29 mouse cellular contexts compared by ENCODE assay signal in the genomic region with DNA sequence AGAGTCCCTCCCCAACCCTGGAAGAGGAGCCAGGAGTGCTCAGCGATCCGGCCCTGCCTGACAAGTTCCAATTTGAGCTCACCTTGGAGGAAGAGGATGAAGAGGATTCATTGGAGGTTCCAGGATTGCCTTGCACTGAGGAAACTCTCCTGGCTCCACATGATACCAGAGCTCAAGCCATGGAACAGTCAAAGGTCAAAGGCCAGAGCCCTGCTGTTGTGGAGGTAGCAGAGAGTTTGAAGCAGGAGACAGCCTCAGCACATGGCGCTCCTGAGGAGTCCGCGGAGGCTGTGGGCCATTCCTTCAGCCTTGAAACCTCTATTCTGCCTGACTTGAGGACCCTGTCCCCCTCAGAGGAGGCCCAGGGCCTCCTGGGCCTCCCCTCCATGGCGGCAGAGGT. TPM values are rescaled to one million over a fixed set of nuclear protein-coding genes. Genes with fewer than 3 reads are reported as not detected.
DNase-seq lines count a peak whose midpoint lies in the region; ATAC-seq and TF ChIP-seq lines count a peak whose summit lies in the region.
"Had no signal": no experiment of that assay in that cellular context is flagged by ENCODE, and none has a peak within 500 bp of the region (broad histone marks: within the 10 kb centered on the region; RNA-seq: fewer than 3 reads in every experiment).

No protein-coding gene starts in this region.

- H3K9ac ChIP-seq in intestine, embryonic 15.5 days: no peak overlapping the region
- H3K9ac ChIP-seq in intestine, postnatal 0 days (ENCODE audit: low read depth, low read length): no peak overlapping the region
- H3K9ac ChIP-seq in liver, embryonic 16.5 days (ENCODE audit: low read depth, low read length): no peak overlapping the region
- H3K9ac ChIP-seq in liver, embryonic 11.5 days (ENCODE audit: low read depth, low read length): no peak overlapping the region
- peak overlapping the region; percentile 38; the same call in 1 of the 2 replicates for H3K9ac ChIP-seq in intestine, embryonic 16.5 days (ENCODE audit: low read depth, low read length)
- no peak overlapping the region for H3K9ac ChIP-seq in stomach, postnatal 0 days (ENCODE audit: low read length)
- H3K9ac ChIP-seq: forebrain, embryonic 12.5 days; heart, embryonic 13.5 days; hindbrain, embryonic 15.5 days; liver, embryonic 14.5 days; lung, embryonic 15.5 days had no signal

- H3K4me3 ChIP-seq in intestine, embryonic 15.5 days (replicated peaks): no peak overlapping the region
- H3K4me3 ChIP-seq in intestine, postnatal 0 days (ENCODE audit: low read depth, low read length): no peak overlapping the region
- no peak overlapping the region for H3K4me3 ChIP-seq in liver, embryonic 16.5 days (ENCODE audit: low read depth, low read length)
- no peak overlapping the region for H3K4me3 ChIP-seq in liver, embryonic 11.5 days (ENCODE audit: low read depth, low read length)
- no peak overlapping the region for H3K4me3 ChIP-seq in intestine, embryonic 16.5 days (ENCODE audit: low read length)
- H3K4me3 ChIP-seq in stomach, postnatal 0 days (ENCODE audit: low read depth, low read length): no peak overlapping the region
- H3K4me3 ChIP-seq: erythroblast, embryonic 14.5 days; forebrain, embryonic 12.5 days; heart, embryonic 13.5 days; hindbrain, embryonic 10.5 days; hindbrain, embryonic 15.5 days; layer of hippocampus, adult 2 months; lung, embryonic 15.5 days; midbrain, embryonic 10.5 days had no signal

- H3K4me1 ChIP-seq in intestine, embryonic 15.5 days (replicated peaks): 0 out of 2 replicates have a peak, but pooled peaks cover 2% of the 10 kb centered on the region
- H3K4me1 ChIP-seq in intestine, postnatal 0 days (replicated peaks; ENCODE audit: control insufficient read depth, insufficient read depth, low read length): no peaks in the 10 kb centered on the region; the same call in 1 of the 2 replicates
- H3K4me1 ChIP-seq in liver, embryonic 16.5 days (ENCODE audit: control insufficient read depth, low read depth, low read length): no peaks in the 10 kb centered on the region
- H3K4me1 ChIP-seq in liver, embryonic 11.5 days (replicated peaks; ENCODE audit: control insufficient read depth, insufficient read depth, low read length): no peaks in the 10 kb centered on the region
- 0 out of 2 replicates have a peak, but pooled peaks cover 4% of the 10 kb centered on the region for H3K4me1 ChIP-seq in intestine, embryonic 16.5 days (ENCODE audit: control insufficient read depth, insufficient read depth, low read length)
- no peaks in the 10 kb centered on the region for H3K4me1 ChIP-seq in stomach, postnatal 0 days (replicated peaks; ENCODE audit: control insufficient read depth, insufficient read depth)
- H3K4me1 ChIP-seq: forebrain, embryonic 12.5 days; heart, embryonic 13.5 days; hindbrain, embryonic 15.5 days; lung, embryonic 15.5 days had no signal

- no peaks in the 10 kb centered on the region for H3K27me3 ChIP-seq in intestine, embryonic 15.5 days (replicated peaks)
- no peaks in the 10 kb centered on the region for H3K27me3 ChIP-seq in intestine, postnatal 0 days (replicated peaks; ENCODE audit: control insufficient read depth, insufficient read depth, low read length)
- no peaks in the 10 kb centered on the region for H3K27me3 ChIP-seq in liver, embryonic 16.5 days (ENCODE audit: control insufficient read depth, insufficient read depth, low read depth, low read length)
- no peaks in the 10 kb centered on the region for H3K27me3 ChIP-seq in liver, embryonic 11.5 days (replicated peaks; ENCODE audit: control insufficient read depth, insufficient read depth, low read length)
- H3K27me3 ChIP-seq in intestine, embryonic 16.5 days (replicated peaks; ENCODE audit: control insufficient read depth, insufficient read depth, low read length): no peaks in the 10 kb centered on the region
- no peaks in the 10 kb centered on the region for H3K27me3 ChIP-seq in stomach, postnatal 0 days (ENCODE audit: control insufficient read depth, insufficient read depth, low read length)
- H3K27me3 ChIP-seq: forebrain, embryonic 12.5 days; heart, embryonic 13.5 days; hindbrain, embryonic 15.5 days; lung, embryonic 15.5 days had no signal

- no peak for DNase-seq in liver, embryonic 11.5 days (ENCODE audit: low spot score)
- DNase-seq in stomach, postnatal 0 days (ENCODE audit: low spot score): no peak
- DNase-seq in left cerebral cortex, adult 18-20 months (ENCODE audit: low spot score in 2 of 2): no peak
- DNase-seq: adrenal gland, adult 2 months; adrenal gland, postnatal 36 days; cerebellum, adult 18-20 months; cerebellum, postnatal 10 days; gastrocnemius, postnatal 10 days; heart, postnatal 10 days; right cerebral cortex, adult 18-20 months; right cerebral cortex, postnatal 4 days; thymus, adult 2 months; thymus, postnatal 4 days had no signal

- H3K4me2 ChIP-seq in intestine, embryonic 15.5 days (replicated peaks): no peak overlapping the region
- H3K4me2 ChIP-seq in intestine, postnatal 0 days (replicated peaks; ENCODE audit: low read depth): no peak overlapping the region
- H3K4me2 ChIP-seq in liver, embryonic 16.5 days (ENCODE audit: low read depth, low read length): no peak overlapping the region
- no peak overlapping the region for H3K4me2 ChIP-seq in liver, embryonic 11.5 days
- no peak overlapping the region for H3K4me2 ChIP-seq in intestine, embryonic 16.5 days (ENCODE audit: low read depth, low read length)
- no peak overlapping the region for H3K4me2 ChIP-seq in stomach, postnatal 0 days (replicated peaks; ENCODE audit: low read depth)
- H3K4me2 ChIP-seq: forebrain, embryonic 12.5 days; heart, embryonic 13.5 days; hindbrain, embryonic 15.5 days; lung, embryonic 15.5 days had no signal

- no peak for TF ChIP-seq CTCF in intestine, postnatal 0 days (IDR thresholded peaks at IDR 0.05; ENCODE audit: low read depth)
- TF ChIP-seq CTCF in stomach, postnatal 0 days (IDR thresholded peaks at IDR 0.05; ENCODE audit: low read depth): no peak

- H3K36me3 ChIP-seq in intestine, embryonic 15.5 days: no peaks in the 10 kb centered on the region
- H3K36me3 ChIP-seq in intestine, postnatal 0 days (ENCODE audit: control insufficient read depth, insufficient read depth): peaks cover 8% of the 10 kb centered on the region; the same call in 1 of the 2 replicates
- H3K36me3 ChIP-seq in liver, embryonic 16.5 days (ENCODE audit: control insufficient read depth, insufficient read depth): no peaks in the 10 kb centered on the region
- H3K36me3 ChIP-seq in liver, embryonic 11.5 days (ENCODE audit: control insufficient read depth, insufficient read depth, low read length): no peaks in the 10 kb centered on the region
- H3K36me3 ChIP-seq in intestine, embryonic 16.5 days (ENCODE audit: control insufficient read depth, insufficient read depth, low read length): no peaks in the 10 kb centered on the region
- H3K36me3 ChIP-seq in stomach, postnatal 0 days (ENCODE audit: control insufficient read depth, insufficient read depth, low read length): no peaks in the 10 kb centered on the region
- H3K36me3 ChIP-seq: hindbrain, embryonic 10.5 days; midbrain, embryonic 10.5 days had no signal

- H3K9me3 ChIP-seq in intestine, embryonic 15.5 days: no peaks in the 10 kb centered on the region
- no peaks in the 10 kb centered on the region for H3K9me3 ChIP-seq in intestine, postnatal 0 days (ENCODE audit: control insufficient read depth)
- no peaks in the 10 kb centered on the region for H3K9me3 ChIP-seq in liver, embryonic 16.5 days (replicated peaks; ENCODE audit: control insufficient read depth, low read length)
- no peaks in the 10 kb centered on the region for H3K9me3 ChIP-seq in liver, embryonic 11.5 days (ENCODE audit: control insufficient read depth, low read length)
- H3K9me3 ChIP-seq in intestine, embryonic 16.5 days (ENCODE audit: control insufficient read depth, low read length): no peaks in the 10 kb centered on the region
- H3K9me3 ChIP-seq in stomach, postnatal 0 days (ENCODE audit: control insufficient read depth, low read length): no peaks in the 10 kb centered on the region
- H3K9me3 ChIP-seq: forebrain, embryonic 12.5 days; heart, embryonic 13.5 days; hindbrain, embryonic 10.5 days; hindbrain, embryonic 15.5 days; lung, embryonic 15.5 days; midbrain, embryonic 10.5 days had no signal

- ATAC-seq in intestine, embryonic 15.5 days: peak; percentile 41
- no peak for ATAC-seq in intestine, postnatal 0 days
- peak; percentile 53; the same call in 1 of the 2 replicates for ATAC-seq in liver, embryonic 16.5 days (ENCODE audit: low read depth)
- ATAC-seq in liver, embryonic 11.5 days (replicated peaks; ENCODE audit: low FRiP score): no peak
- peak; percentile 40; the same call in 1 of the 2 replicates for ATAC-seq in intestine, embryonic 16.5 days
- ATAC-seq in stomach, postnatal 0 days (ENCODE audit: low FRiP score, low TSS enrichment): no peak
- ATAC-seq: activated CD4-positive, CD25-positive, alpha-beta regulatory T cell, adult 4 months; inflammation-experienced regulatory T-cells, adult 6 months; midbrain, embryonic 16.5 days had no signal

- WGBS in intestine, embryonic 15.5 days: 79% methylated on average over 6 of the region's 6 CpGs
- WGBS in intestine, postnatal 0 days: 74% methylated on average over 6 of the region's 6 CpGs
- 68% methylated on average over 6 of the region's 6 CpGs for WGBS in liver, embryonic 16.5 days (ENCODE audit: insufficient replicate concordance)
- 72% methylated on average over 6 of the region's 6 CpGs for WGBS in liver, embryonic 11.5 days
- WGBS in intestine, embryonic 16.5 days: 78% methylated on average over 6 of the region's 6 CpGs
- WGBS in stomach, postnatal 0 days: 88% methylated on average over 6 of the region's 6 CpGs

- TF ChIP-seq EP300 in stomach, postnatal 0 days (optimal IDR thresholded peaks at IDR 0.05): no peak

- H3K27ac ChIP-seq in intestine, embryonic 15.5 days: no peak overlapping the region
- H3K27ac ChIP-seq in intestine, postnatal 0 days (ENCODE audit: low read depth, low read length): no peak overlapping the region
- H3K27ac ChIP-seq in liver, embryonic 16.5 days (ENCODE audit: low read length): no peak overlapping the region
- H3K27ac ChIP-seq in liver, embryonic 11.5 days (ENCODE audit: low read depth, low read length): no peak overlapping the region
- no peak overlapping the region for H3K27ac ChIP-seq in intestine, embryonic 16.5 days (ENCODE audit: low read length)
- no peak overlapping the region for H3K27ac ChIP-seq in stomach, postnatal 0 days (replicated peaks)
- H3K27ac ChIP-seq: forebrain, embryonic 12.5 days; heart, embryonic 13.5 days; hindbrain, embryonic 10.5 days; hindbrain, embryonic 15.5 days; layer of hippocampus, adult 2 months; liver, embryonic 14.5 days; lung, embryonic 15.5 days; midbrain, embryonic 10.5 days had no signal

RNA-seq across cellular contexts. Expression of a gene that starts 28.3 kb away (rescaled TPM):
- polyA plus RNA-seq in intestine, embryonic 15.5 days (2015; fragmentation: Nextera tagmentation; extraction: Ambion mirVana): 55.8 and 59.8 TPM in 2 replicates
- polyA plus RNA-seq in intestine, postnatal 0 days (2015; fragmentation: Nextera tagmentation; extraction: Ambion mirVana): 38.3 and 42.4 TPM in 2 replicates
- polyA plus RNA-seq in liver, embryonic 16.5 days (2015; fragmentation: Nextera tagmentation; extraction: Ambion mirVana): 26.2 and 27.7 TPM in 2 replicates
- 43.8 and 45.1 TPM in 2 replicates for polyA plus RNA-seq in liver, embryonic 11.5 days (2014; fragmentation: Nextera tagmentation; extraction: Ambion mirVana)
- 58.1 and 59.7 TPM in 2 replicates for polyA plus RNA-seq in intestine, embryonic 16.5 days (2015; fragmentation: Nextera tagmentation; extraction: Ambion mirVana)
- polyA plus RNA-seq in stomach, postnatal 0 days (2015; fragmentation: Nextera tagmentation; extraction: Ambion mirVana): 37.2 and 40.8 TPM in 2 replicates
- 10 to 100 TPM; 53.4 to 58.0 TPM for total RNA-seq in left cerebral cortex, adult 18-20 months (2021)

RNA-seq across cellular contexts. Expression of a gene that starts 37.4 kb away (rescaled TPM):
- not detected in 2 replicates for polyA plus RNA-seq in intestine, embryonic 15.5 days (2015; fragmentation: Nextera tagmentation; extraction: Ambion mirVana)
- polyA plus RNA-seq in intestine, postnatal 0 days (2015; fragmentation: Nextera tagmentation; extraction: Ambion mirVana): not detected in 2 replicates
- polyA plus RNA-seq in liver, embryonic 16.5 days (2015; fragmentation: Nextera tagmentation; extraction: Ambion mirVana): 0.13 and 0.14 TPM in 2 replicates
- polyA plus RNA-seq in liver, embryonic 11.5 days (2014; fragmentation: Nextera tagmentation; extraction: Ambion mirVana): not detected in 2 replicates
- 0.06 TPM in 1 of 2 replicates, not detected in the other for polyA plus RNA-seq in intestine, embryonic 16.5 days (2015; fragmentation: Nextera tagmentation; extraction: Ambion mirVana)
- 4.7 and 5.0 TPM in 2 replicates for polyA plus RNA-seq in stomach, postnatal 0 days (2015; fragmentation: Nextera tagmentation; extraction: Ambion mirVana)
- 10 to 100 TPM in 1 of 2 experiments, 1 to 10 TPM in 1; 9.7 to 10.7 TPM for total RNA-seq in left cerebral cortex, adult 18-20 months (2021)
- polyA plus RNA-seq: erythroblast, embryonic 14.5 days had no signal

RNA-seq across cellular contexts. Expression of a gene that starts 45.3 kb away (rescaled TPM):
- polyA plus RNA-seq in intestine, embryonic 15.5 days (2015; fragmentation: Nextera tagmentation; extraction: Ambion mirVana): 6.0 and 6.8 TPM in 2 replicates
- polyA plus RNA-seq in intestine, postnatal 0 days (2015; fragmentation: Nextera tagmentation; extraction: Ambion mirVana): 2.8 and 3.5 TPM in 2 replicates
- 1.6 and 1.9 TPM in 2 replicates for polyA plus RNA-seq in liver, embryonic 16.5 days (2015; fragmentation: Nextera tagmentation; extraction: Ambion mirVana)
- polyA plus RNA-seq in liver, embryonic 11.5 days (2014; fragmentation: Nextera tagmentation; extraction: Ambion mirVana): 5.3 and 5.4 TPM in 2 replicates
- 6.2 and 7.8 TPM in 2 replicates for polyA plus RNA-seq in intestine, embryonic 16.5 days (2015; fragmentation: Nextera tagmentation; extraction: Ambion mirVana)
- polyA plus RNA-seq in stomach, postnatal 0 days (2015; fragmentation: Nextera tagmentation; extraction: Ambion mirVana): 2.5 and 3.0 TPM in 2 replicates
- 10 to 100 TPM; 84.8 to 98.3 TPM for total RNA-seq in left cerebral cortex, adult 18-20 months (2021)

RNA-seq across cellular contexts. Expression of a gene that starts 54.3 kb away (rescaled TPM):
- polyA plus RNA-seq in intestine, embryonic 15.5 days (2015; fragmentation: Nextera tagmentation; extraction: Ambion mirVana): 50.0 and 55.1 TPM in 2 replicates
- 44.7 and 48.1 TPM in 2 replicates for polyA plus RNA-seq in intestine, postnatal 0 days (2015; fragmentation: Nextera tagmentation; extraction: Ambion mirVana)
- 90.4 and 95.3 TPM in 2 replicates for polyA plus RNA-seq in liver, embryonic 16.5 days (2015; fragmentation: Nextera tagmentation; extraction: Ambion mirVana)
- polyA plus RNA-seq in liver, embryonic 11.5 days (2014; fragmentation: Nextera tagmentation; extraction: Ambion mirVana): 57.0 and 61.1 TPM in 2 replicates
- polyA plus RNA-seq in intestine, embryonic 16.5 days (2015; fragmentation: Nextera tagmentation; extraction: Ambion mirVana): 62.1 and 62.3 TPM in 2 replicates
- polyA plus RNA-seq in stomach, postnatal 0 days (2015; fragmentation: Nextera tagmentation; extraction: Ambion mirVana): 38.6 and 41.7 TPM in 2 replicates
- total RNA-seq in left cerebral cortex, adult 18-20 months (2021): 10 to 100 TPM; 46.4 to 49.9 TPM

Comparison
In these comparisons a context has a peak if more than half of its experiments do, and no peak if none do; other contexts are left out.
1. ATAC-seq: peak in intestine, embryonic 15.5 days (single experiment), liver, embryonic 16.5 days (single experiment) and intestine, embryonic 16.5 days (single experiment); none in intestine, postnatal 0 days (single experiment), liver, embryonic 11.5 days (single experiment) and stomach, postnatal 0 days (single experiment).